Mouse (Mus musculus) left cerebral cortex, adult 11 months (tissue): ENCODE measurements around the gene Fstl1.

Experiments
- DNase-seq: peaks from one replicate; pipeline ENCODE4 v3.0.0; 2022; ENCODE audit warnings: low spot score

The Fstl1 gene

DNA sequence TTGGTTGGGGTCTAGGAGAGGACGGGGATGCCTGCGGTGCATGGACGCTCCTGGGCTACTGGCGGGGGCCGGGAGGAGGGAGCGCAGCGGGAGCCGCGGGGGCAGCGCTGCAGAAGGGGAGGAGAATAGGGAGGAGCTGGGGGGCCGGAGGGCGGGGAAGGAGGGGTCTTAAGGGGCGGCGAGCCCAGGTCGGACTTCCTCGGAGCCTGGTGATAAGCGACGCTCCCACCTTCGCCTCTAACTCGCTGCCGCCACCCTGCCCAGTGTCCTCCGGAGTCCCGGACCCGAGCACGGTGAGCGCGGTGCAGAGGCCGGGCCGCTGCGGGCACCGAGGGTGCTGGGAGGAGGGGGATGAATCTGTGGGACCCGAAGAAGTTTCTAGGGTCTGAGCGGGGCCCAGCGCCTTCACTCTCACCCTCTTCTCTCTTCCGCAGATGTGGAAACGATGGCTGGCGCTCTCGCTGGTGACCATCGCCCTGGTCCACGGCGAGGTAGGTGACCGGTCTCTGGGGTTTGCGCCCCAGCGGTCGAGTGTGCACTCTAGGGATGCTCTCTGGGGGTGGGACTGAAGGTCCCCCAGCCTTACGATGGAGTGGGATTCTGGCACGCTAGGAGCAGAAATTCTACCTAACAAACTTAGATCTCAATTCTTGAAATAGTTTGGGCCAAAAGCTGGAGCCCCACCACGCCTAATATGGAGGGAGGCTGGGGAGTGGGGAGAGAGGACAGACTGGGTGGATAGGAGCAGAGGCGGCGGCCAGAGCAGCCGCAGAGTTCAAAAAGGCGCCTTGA lies at the start of gene Fstl1:
Gene Fstl1 (plus strand): TSS at position 14 of the 792 bp plus-strand sequence.
- no peak for DNase-seq

DNA sequence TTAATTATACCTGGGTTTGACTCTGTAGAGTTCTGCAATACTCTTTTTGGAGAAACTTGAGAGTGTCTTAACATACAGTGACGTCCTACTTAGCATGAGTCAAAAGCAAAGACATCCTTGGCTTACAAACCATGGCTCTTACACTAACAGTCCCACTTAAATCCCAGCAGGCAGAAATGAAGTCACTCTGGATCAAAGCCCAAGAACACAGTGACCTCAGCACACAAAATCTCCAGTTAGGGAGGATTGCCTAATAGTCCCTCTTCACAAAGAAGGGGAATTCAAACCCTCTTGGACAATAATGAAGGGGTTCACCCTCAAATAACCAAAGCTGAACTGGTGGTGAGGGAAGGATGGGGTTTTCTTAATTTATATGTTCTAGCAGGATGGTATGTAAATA lies 48.0 kb upstream of the Fstl1 start:
- DNase-seq, result no peak

DNA sequence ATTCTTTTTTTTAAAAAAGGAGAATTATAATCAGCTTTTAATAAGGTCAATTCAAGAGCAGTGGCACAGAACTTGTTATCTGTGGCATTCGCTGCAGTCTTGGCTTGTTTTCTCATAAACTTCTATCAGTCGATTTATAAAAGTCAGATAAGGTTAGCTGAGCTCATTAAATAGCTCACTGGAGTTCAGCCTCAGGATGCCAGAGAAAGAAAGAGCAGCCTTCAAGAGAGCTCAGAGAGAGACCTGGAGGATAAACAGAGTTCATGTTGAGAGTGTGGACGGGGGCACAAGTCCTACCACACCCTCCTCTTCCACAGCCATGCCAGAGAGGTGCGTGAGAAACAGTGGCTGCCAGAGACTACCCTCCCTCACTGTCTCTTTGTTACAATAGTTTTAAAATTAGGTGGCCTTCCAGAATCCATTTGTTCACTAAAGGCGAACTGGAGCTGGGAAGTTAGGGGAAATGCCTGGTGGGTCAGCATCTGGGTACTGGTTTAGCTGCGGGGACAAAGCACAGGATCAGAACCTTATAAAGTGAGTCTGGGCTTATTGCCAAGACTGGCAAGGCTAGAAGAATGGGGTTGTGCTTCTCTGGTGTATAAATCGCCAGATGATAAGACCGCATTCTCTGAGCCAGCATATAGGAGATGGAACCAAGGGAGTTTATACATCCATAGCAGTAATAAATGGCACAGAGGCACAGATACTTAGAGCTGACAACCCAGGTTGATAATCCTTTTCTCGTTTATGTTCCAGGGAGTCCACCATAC lies 47.1 kb upstream of the Fstl1 start:
- no peak for DNase-seq

DNA sequence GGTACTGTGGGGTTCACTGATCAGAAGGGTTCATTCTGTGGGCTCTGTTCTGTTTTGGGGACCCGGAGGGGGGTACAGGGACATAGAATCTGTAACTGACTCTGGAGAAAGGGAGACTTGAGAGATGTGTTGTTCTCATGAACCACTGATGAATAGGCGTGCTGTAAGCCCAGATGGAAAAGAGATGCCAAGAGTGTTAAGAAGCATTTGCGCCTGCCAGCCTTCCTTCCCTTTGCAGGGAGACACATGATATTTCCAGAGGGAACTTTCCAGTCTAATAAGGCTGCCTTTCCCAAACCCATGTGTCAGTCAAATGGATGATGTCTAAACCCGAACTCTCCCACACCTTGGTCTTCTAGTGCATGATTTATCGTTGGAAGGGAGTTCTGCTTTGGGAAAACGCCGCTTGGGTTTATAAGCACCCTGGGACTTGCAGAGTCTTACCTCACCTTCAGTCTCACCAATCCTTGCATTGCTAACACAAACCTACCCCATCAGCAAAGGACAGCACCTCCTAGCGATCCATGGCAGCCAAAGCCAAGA lies 46.3 kb upstream of the Fstl1 start:
- no peak for DNase-seq

DNA sequence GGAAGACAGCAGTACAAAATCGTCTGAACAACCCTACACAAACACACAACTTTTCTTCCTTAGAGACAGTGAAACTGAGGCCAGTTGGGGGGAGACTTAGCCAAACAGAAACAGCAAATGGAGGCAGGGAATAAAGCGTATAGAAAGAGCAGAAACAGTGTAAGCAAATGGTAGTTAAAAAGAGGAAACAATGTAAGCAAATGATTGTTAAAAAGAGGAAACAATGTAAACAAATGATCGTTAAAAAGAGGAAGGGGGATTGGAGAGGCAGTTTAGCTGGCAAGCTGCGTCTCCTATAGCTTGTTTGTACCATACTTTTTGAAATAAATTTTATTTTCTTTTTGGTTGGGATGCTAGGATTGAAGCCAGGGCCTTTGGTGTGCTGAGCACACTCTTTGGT lies 45.2 kb upstream of the Fstl1 start:
- no peak for DNase-seq

DNA sequence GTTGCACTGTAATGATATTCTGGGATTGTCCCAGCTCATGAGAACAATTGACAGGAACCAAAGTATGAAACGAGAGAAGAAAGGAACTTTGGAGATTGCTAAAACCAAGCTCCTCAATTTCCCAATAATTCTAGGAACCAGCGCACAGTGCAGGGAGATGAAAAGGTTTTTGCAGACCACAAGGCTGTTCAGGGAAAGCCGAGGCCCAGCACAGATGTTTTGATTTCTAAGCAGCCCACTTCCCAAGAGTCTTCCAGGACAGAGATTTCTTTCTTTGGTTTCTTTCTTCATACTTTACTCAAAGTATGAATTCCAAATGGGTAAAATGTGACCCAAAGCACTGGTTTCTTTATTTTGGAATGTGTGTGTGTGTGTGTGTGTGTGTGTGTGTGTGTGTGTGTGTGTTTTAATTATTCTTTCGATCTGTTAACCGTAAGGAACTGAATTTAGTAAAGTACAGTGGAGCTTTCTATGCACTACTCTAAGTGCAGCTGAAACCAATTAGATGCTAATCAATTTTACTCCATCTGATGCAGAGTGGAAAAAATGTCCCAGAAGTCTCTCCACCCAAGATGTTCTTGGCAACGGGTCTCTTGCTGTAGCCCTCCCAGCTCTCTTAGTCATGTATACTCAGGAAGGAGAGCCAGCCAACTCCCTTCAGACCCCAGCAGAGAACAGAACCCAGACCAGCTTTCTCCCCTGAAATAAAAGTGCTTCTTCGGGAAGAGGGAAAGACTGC lies 44.5 kb upstream of the Fstl1 start:
- no peak for DNase-seq

DNA sequence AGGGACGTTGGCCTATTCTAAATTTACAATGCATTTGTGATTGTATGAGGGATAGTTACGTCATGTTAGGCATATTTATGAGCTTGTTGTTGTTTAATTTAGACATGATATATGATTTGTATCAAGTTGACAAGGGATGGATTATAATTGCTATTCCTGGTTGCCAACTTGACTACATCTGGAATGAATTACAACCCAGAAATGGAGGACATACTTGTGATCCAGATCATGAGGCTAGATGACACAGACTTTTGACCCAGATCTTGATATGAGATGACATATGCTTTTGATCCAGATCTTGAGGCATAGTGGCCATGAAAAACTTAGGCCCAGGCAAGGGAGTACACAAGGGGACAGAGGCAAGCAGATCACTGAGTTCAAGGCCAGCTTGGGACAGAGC lies 36.6 kb upstream of the Fstl1 start:
- DNase-seq, result no peak

DNA sequence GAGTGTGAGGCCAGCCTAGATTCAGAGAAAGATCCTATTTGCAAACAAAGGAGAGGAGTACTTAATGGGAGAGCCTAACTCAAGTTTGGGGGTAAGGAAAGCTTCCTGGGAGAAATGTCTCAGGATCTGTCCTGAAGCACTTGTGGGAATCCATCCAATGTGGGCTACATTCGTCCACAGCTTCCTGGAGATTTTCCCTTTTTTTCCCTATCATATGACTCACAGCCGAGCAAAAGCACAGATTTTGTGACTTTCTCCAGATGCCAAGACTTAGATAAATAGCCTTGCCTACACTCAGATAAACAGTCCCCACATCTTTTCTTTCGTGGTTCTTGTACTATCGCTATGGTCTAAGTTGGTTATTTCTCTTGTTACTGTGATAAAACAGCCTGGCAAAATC lies 34.4 kb upstream of the Fstl1 start:
- no peak for DNase-seq

DNA sequence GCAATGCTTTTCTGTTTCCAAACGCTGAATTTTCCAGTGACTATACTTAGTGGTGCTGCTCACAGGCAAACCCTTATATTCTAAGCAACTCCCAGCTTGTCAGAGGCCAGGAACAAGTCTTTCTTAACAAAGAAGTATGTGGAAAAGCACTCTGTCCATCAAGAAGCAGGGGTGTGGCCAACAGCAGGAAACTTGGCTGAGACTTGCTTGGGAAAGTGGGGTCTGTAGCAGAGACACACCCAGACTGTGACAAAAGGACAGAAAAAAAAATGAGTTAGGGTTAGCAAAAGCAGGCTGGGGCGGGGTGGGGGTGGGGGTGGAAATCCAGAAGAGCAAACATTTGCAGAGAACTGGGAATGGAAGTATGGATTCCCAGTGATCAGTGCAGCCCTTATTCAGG lies 23.8 kb upstream of the Fstl1 start:
- no peak for DNase-seq

DNA sequence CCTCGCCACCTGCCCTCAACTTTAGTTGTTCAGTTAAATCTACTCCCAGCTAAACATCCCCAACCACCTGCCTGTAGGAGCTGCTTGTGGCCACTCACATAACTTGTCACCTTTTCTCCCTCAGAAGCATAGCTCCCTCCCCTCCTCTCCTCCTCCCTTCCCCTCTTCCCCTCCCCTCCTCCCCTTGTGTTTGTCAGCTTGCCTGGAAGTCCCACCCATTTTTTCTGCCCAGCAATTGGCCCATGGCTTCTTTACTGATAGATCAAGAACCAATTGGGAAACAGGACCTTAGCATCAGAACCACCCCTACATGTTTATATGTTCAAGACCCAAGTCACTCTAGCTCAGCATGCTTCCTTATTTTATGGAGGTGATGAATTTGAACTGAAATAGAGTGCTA lies 22.9 kb upstream of the Fstl1 start:
- DNase-seq, result no peak

DNA sequence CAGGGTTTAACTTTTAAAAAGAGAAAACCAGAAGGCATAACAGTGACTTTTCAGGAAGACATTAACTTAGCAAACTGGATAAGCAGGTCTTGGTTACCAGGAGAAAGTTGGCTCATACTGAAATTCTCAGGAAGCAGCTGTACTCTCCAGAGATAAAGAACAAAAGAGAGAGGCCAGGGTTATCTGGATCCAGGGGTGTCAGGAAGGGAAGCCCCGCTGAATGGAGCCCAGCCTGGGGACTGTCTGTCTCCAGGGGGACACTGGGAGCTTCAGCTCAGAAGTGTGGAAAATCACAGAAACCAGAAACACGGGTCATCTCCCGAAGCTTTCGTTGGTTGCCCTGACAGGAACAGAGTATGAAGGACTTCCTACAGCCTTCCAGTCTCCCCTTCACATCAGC lies 22.2 kb upstream of the Fstl1 start:
- no peak for DNase-seq

DNA sequence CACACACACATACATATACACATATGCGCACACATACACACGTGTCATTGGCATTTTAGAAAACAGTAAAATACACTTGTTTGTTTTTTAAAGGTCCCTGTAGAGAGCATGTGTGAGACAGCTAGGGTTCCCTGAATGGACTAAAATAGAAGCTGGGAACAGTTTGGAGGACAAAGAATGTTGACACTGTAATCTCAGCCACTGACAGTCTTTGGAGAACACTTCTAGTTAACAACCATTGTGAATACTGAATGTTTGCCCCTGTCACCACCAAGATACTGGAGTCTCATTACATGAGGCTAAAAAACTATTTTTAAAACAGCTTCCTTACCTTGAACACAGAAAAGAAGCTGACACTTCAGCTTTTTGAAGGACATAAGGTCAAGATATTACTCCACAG lies 19.4 kb upstream of the Fstl1 start:
- no peak for DNase-seq

DNA sequence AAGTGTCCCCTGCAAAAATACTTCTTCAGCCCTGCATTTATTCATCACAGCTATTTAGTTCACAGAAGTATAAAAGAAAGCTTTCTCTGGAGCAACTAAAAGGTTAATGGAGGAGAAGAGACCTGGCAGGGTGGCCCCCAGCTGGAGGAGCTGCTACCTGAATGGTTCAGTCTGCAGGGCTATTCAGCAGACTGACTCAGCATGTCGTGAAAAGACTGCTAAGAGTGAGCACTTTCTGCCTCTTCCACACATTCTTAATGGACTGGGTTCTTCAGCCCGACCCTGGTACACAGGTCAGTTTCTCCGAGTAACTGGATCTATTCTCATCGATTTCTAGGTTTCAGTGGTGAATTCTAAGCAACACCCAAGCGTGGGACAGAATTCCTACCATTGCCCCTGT lies 12.9 kb upstream of the Fstl1 start:
- DNase-seq, result no peak

DNA sequence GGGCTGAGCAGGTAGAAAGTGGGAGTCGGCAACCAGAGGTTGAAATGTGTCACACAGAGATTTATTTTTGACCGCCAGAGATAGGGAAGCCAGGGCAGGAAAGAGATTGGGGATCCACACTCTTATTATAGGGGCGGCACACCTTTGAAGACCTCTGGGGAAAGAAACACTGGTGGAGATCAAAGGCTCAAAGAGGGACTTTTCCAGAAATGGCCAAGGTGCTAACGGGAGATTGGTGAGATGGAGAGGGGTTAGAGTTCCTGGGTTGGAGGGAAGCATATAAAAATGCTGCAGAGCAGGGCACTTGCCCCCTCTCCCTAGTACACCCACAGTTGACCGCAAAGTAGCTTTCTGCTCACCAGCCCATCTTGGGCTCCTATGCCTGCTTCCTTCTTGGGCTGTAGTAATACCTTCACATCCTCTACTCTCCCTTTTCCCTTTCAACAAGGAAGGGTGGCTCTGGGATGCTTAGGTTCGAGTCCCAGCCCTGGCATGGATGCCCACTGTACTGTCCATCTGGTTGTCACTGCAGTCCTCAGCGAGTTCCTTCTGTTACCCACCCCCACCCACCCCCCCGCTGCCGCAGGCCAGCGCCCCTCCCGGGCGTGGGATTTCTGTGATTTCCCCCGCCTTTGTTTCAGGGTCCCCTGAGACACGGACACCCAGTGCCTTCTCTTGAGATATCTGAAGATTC lies 360 bp upstream of the Fstl1 start:
- DNase-seq, result no peak

DNA sequence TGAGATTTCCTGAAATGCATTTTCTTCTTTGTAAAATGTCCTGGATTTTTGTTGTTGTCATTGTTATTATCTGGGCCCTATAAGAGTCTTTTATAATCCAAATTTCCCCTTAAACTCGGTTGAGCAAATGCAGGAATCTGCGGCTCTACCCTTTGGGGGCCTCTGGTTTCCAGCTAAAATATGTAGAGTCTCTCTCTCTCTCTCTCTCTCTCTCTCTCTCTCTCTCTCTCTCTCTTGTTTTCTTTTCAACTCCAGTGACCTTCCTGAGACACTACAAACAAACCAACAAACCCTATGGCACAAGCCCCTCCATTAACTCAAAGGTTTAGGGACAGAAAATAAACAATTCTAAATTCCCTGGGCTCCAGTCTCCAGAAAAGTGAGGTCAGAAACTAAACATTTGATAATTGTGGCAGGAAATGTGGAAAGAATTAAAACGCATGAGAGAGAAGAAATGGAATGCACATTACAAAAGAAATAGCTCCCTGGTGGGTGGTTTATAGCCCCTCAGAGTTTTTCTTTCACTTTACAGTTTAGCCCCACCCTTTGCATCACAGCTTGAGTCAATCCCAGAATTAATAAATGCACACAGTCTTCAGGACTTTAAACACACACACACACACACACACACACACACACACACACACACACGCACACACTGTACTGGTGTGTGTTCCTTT lies 1.3 kb downstream of the Fstl1 start:
- no peak for DNase-seq

DNA sequence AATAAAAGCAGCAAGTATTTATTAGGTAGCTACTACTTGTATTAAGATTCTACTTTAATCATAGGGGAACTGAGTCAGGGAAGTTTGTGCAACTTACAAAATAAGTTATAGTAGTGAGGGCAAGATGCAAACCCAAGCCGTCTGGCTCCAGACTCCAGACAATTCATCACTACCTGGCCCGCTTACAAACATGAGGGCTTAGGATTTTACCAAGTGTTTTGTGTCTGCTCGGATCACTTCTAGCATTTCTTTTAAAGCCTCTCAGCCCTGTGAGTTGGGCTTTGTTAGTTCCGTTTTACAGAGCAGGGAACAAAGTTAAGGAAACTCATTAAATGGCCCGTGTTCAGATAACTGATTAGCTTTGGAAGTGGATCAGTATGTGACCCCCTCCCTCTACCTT lies 1.9 kb downstream of the Fstl1 start:
- no peak for DNase-seq

DNA sequence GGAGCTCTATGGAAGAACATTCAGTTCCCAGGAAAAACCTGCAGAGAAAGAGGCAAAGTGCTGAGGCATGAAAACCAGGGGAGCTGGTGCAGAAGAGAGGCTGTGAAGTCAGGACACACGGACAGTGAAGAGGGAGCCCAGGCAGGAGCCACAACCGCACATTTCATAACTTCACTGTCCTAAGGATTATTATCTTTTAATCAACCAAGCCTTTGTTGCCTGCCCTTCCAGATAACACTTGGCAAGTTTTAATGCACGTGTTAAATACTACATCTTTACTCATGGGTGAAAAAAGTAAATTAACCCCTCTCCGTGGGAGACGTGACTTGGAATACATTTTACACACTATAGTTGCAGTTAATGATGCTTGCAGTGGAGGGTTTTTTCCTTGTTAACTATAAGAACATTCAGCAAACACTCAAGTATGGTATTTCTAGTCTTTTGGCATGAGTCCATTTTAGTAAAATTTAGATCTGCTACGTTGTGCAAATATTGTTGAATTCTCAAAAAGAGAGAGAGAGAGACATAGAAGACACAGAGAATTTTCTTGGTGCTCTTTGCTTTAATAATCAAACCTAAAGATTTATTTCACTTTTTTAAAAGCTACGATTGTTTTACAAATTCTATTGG lies 3.1 kb downstream of the Fstl1 start:
- no peak for DNase-seq

DNA sequence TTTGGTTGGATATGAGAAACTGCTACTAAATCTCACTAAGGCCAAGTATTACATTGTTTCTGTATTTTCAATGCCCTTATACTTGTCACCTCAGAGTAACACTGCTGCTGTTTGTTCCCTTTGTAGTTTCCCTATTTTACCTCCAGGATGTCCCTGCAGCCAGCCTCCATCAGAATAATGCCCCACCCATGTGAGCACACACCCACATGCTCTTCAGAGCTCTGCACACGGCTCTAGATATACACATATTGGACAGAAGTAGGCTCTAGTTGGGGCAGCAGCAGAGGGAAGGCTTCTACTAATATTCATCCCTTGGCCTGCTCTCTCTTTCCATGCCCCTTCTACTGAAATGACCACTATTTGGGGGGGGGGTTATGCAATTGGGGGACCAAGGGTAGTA lies 3.7 kb downstream of the Fstl1 start:
- DNase-seq, result no peak

DNA sequence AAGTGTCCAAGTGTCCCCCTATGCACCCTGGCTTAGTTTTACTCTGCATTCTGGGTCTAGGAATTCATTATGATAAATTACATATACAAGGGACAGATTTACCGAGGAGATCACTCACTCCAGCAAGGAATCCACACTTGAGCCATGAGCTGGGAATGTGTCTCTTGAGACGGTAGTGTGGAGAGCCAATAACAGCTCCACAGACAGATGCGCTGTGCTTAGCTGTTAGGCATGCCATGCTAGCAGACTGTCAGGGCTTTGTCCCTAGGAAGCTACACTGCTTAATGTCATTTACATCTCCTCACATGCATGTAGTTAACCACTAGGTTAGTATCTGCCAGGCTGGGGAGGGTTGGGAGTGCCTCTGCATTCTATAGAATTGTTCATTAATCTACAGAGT lies 4.2 kb downstream of the Fstl1 start:
- no peak for DNase-seq

DNA sequence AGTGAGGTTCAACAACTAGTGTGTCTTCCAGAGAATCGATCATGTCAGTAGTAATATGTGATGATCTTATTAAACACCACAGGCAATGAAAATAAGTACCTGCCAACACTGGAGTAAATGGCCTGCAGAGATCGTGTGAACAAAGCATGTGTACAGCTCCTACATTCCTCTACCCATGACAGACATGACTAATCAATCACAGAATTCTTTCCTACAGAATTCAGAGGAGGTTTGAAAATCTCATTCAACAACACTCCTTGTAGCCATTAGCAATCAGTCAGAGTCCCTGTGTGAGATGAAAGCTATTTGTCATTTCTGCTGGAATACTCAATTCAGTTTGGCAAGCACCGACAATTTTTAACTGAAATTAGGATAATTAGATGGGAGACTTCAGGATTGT lies 7.9 kb downstream of the Fstl1 start:
- no peak for DNase-seq

DNA sequence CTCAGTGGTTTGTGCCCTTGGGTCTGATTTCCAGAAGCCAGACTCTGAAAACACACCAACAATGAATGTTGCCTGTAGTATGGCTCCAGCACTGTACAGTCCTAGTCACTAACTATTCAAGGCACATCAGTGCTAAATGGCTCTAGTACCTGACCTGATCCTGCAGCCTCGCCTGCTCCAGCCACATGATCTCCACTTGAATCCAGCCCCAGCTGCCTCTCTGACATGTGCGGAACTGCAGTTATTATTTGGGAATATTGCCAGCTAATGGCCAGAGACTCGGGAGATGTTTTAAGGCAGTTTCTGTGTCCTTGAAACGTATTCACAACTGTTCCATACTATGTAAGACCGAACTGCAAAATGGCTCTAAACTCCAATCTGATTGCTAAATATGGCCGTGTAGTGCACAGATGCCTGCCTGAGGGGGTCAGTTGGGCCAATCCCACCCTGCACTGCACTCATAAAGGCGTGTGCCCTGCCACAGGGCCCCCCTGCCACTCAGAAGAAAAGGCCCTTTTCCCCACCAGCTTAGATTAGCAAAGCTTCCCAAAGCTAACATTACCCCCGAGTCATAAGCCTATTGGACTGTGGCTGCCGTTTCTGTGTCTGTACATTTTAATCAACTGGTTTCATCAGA lies 11.0 kb downstream of the Fstl1 start:
- no peak for DNase-seq
